Mouse (Mus musculus): ENCODE measurements around the gene 1700031F05Rik. TPM values are rescaled to one million over a fixed set of nuclear protein-coding genes. Genes with fewer than 3 reads are reported as not detected.

Gene 1700031F05Rik
- not detected in 2 replicates for polyA plus RNA-seq (2012; rRNA removed)

GRCm38 (mm10) chrX:102867871-102868270 is at the start of gene 1700031F05Rik:
TSS of gene 1700031F05Rik (minus strand) at chrX:102867971.

GRCm38 (mm10) chrX:102908587-102908986 is 40.8 kb upstream of the 1700031F05Rik start, which contains the start of the genes Dmrtc1a and 1700011M02Rik:
TSS of gene Dmrtc1a (minus strand) at chrX:102908687.
TSS of gene 1700011M02Rik (plus strand) at chrX:102908905.

DNA sequence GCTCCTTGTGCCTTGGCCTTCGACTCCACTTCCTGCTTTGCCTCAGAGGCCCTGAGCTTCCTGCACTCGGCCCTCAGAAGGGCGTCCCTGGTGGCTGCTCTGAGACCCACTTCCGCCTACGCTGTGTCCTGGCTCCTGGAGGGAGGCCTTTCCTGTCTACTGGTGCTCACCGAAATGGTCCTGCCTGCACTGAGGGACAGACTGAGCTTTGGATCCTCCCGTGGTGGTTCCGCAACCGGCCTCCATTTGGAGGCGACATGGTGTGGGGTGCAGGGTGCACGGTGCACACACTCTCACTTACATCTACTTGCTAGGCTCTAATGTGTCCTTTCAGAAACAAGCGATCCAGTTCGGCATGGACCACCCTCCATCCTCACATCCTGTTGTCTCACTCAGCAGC is 13.3 kb downstream of the 1700031F05Rik start, which contains the start of gene Dmrtc1c2:
Gene Dmrtc1c2, minus strand, starts transcription at position 101 of the 400 bp plus-strand sequence.

Other genes starting within 250 kb of the 1700031F05Rik start
- 1.2 TPM in 2 replicates for gene Phka1, start 223.7 kb downstream of the 1700031F05Rik start, polyA plus RNA-seq (2012; rRNA removed)
- gene Gm3880, start 181.0 kb downstream of the 1700031F05Rik start, polyA plus RNA-seq (2012; rRNA removed), result not detected in 2 replicates
- not detected in 2 replicates for gene Gm9112, start 160.3 kb downstream of the 1700031F05Rik start, polyA plus RNA-seq (2012; rRNA removed)
- gene Dmrtc1b, start 160.1 kb downstream of the 1700031F05Rik start, polyA plus RNA-seq (2012; rRNA removed), result not detected in 2 replicates
- not detected in 2 replicates for gene Dmrtc1c1, start 65.0 kb downstream of the 1700031F05Rik start, polyA plus RNA-seq (2012; rRNA removed)
- gene Dmrtc1c2, start 13.4 kb downstream of the 1700031F05Rik start, polyA plus RNA-seq (2012; rRNA removed), result not detected in 2 replicates
- gene Dmrtc1a, start 40.7 kb upstream of the 1700031F05Rik start, polyA plus RNA-seq (2012; rRNA removed), result not detected in 2 replicates
- not detected in 2 replicates for gene 1700011M02Rik, start 40.9 kb upstream of the 1700031F05Rik start, polyA plus RNA-seq (2012; rRNA removed)
- not detected in 2 replicates for gene 1700018G05Rik, start 60.4 kb upstream of the 1700031F05Rik start, polyA plus RNA-seq (2012; rRNA removed)

All from liver, embryonic 18 days (tissue).